Mouse (Mus musculus): ENCODE data around the gene Lima1. TPM values are rescaled to one million over a fixed set of nuclear protein-coding genes. Genes with fewer than 3 reads are reported as not detected.
"Not testable (repeated sequence)": the region's sequence is repeated elsewhere in the genome, so short reads cannot be mapped to it uniquely, and the experiment has no call there.

Lima1 gene
- polyA plus RNA-seq, 1 experiment from 2014 or later = 69.4 TPM

- ATAC-seq (ENCODE audit: insufficient number of reproducible peaks, insufficient read depth, low FRiP score, low read depth) = no peak
- Histone ChIP-seq H3K27ac (ENCODE audit: low read length) (no peak overlapping the region), H3K4me1 (ENCODE audit: control insufficient read depth, insufficient read depth, low read length) (no peaks in the 10 kb centered on the region), H3K4me3 (ENCODE audit: low read depth, low read length) (no peak overlapping the region), H3K9ac (replicated peaks; ENCODE audit: low read depth, low read length) (no peak overlapping the region), H3K9me3 (ENCODE audit: control insufficient read depth, low read depth, low read length) (no peaks in the 10 kb centered on the region), H3K27me3 (ENCODE audit: control insufficient read depth, insufficient read depth, low read length) (no peaks in the 10 kb centered on the region), H3K4me2 (replicated peaks; ENCODE audit: low read depth, low read length) (no peak overlapping the region), H3K36me3 (ENCODE audit: control insufficient read depth, insufficient read depth, low read length) (no peaks in the 10 kb centered on the region)
- 74% methylated on average over 8 of the region's 8 CpGs for WGBS
These were observed 48.9 kb downstream of the Lima1 start for GRCm38 (mm10) chr15:99826210-99826888.

GRCm38 (mm10) chr15:99825211-99825610, 50.0 kb downstream of the Lima1 start:
- 85% methylated on average over 3 of the region's 3 CpGs for WGBS
- no peak for ATAC-seq (ENCODE audit: insufficient number of reproducible peaks, insufficient read depth, low FRiP score, low read depth)
- H3K27me3 ChIP-seq (ENCODE audit: control insufficient read depth, insufficient read depth, low read length) = no peaks in the 10 kb centered on the region

GRCm38 (mm10) chr15:99823322-99823898, 51.8 kb downstream of the Lima1 start:
- no peak overlapping the region for H3K4me2 ChIP-seq (replicated peaks; ENCODE audit: low read depth, low read length)
- H3K4me1 ChIP-seq (ENCODE audit: control insufficient read depth, insufficient read depth, low read length) = 0 out of 2 replicates have a peak, but pooled peaks cover 3% of the 10 kb centered on the region
- H3K27ac ChIP-seq (ENCODE audit: low read length) = 0 out of 2 replicates have a peak overlapping the region, but pooled peaks have one; percentile 28
- no peak overlapping the region for H3K4me3 ChIP-seq (ENCODE audit: low read depth, low read length)
- ATAC-seq (ENCODE audit: insufficient number of reproducible peaks, insufficient read depth, low FRiP score, low read depth) = no peak; the same call in 1 of the 2 replicates
- no peak overlapping the region for H3K9ac ChIP-seq (replicated peaks; ENCODE audit: low read depth, low read length)
- H3K36me3 ChIP-seq (ENCODE audit: control insufficient read depth, insufficient read depth, low read length) = no peaks in the 10 kb centered on the region
- no peaks in the 10 kb centered on the region for H3K27me3 ChIP-seq (ENCODE audit: control insufficient read depth, insufficient read depth, low read length)
- H3K9me3 ChIP-seq (ENCODE audit: control insufficient read depth, low read depth, low read length) = no peaks in the 10 kb centered on the region
- 48% methylated on average over 8 of the region's 8 CpGs for WGBS

More at GRCm38 (mm10) chr15:99825211-99825610, 50.0 kb downstream of the Lima1 start:
- Histone ChIP-seq H3K36me3 (ENCODE audit: control insufficient read depth, insufficient read depth, low read length) (no peaks in the 10 kb centered on the region), H3K9ac (replicated peaks; ENCODE audit: low read depth, low read length) (no peak overlapping the region), H3K4me1 (ENCODE audit: control insufficient read depth, insufficient read depth, low read length) (0 out of 2 replicates have a peak, but pooled peaks cover 3% of the 10 kb centered on the region), H3K4me2 (replicated peaks; ENCODE audit: low read depth, low read length) (no peak overlapping the region), H3K9me3 (ENCODE audit: control insufficient read depth, low read depth, low read length) (no peaks in the 10 kb centered on the region), H3K27ac (ENCODE audit: low read length) (no peak overlapping the region), H3K4me3 (ENCODE audit: low read depth, low read length) (no peak overlapping the region)

GRCm38 (mm10) chr15:99822501-99822900, 52.8 kb downstream of the Lima1 start:
- H3K9me3 ChIP-seq (ENCODE audit: control insufficient read depth, low read depth, low read length); H3K27ac ChIP-seq (ENCODE audit: low read length); H3K27me3 ChIP-seq (ENCODE audit: control insufficient read depth, insufficient read depth, low read length); H3K4me2 ChIP-seq (replicated peaks; ENCODE audit: low read depth, low read length); ATAC-seq (ENCODE audit: insufficient number of reproducible peaks, insufficient read depth, low FRiP score, low read depth); H3K4me3 ChIP-seq (ENCODE audit: low read depth, low read length); H3K4me1 ChIP-seq (ENCODE audit: control insufficient read depth, insufficient read depth, low read length); H3K36me3 ChIP-seq (ENCODE audit: control insufficient read depth, insufficient read depth, low read length); H3K9ac ChIP-seq (replicated peaks; ENCODE audit: low read depth, low read length): not testable (repeated sequence)
- 83% methylated on average over 13 of the region's 13 CpGs for WGBS

GRCm38 (mm10) chr15:99819621-99820279, 55.5 kb downstream of the Lima1 start:
- H3K9me3 ChIP-seq (ENCODE audit: control insufficient read depth, low read depth, low read length) = no peaks in the 10 kb centered on the region
- H3K27ac ChIP-seq (ENCODE audit: low read length) = peak overlapping the region; percentile 98
- H3K36me3 ChIP-seq (ENCODE audit: control insufficient read depth, insufficient read depth, low read length) = peaks cover 7% of the 10 kb centered on the region; the same call in 1 of the 2 replicates
- no peak for ATAC-seq (ENCODE audit: insufficient number of reproducible peaks, insufficient read depth, low FRiP score, low read depth)
- peak overlapping the region; percentile 60 for H3K9ac ChIP-seq (replicated peaks; ENCODE audit: low read depth, low read length)
- 0 out of 2 replicates have a peak, but pooled peaks cover 3% of the 10 kb centered on the region for H3K4me1 ChIP-seq (ENCODE audit: control insufficient read depth, insufficient read depth, low read length)
- no peaks in the 10 kb centered on the region for H3K27me3 ChIP-seq (ENCODE audit: control insufficient read depth, insufficient read depth, low read length)
- H3K4me3 ChIP-seq (ENCODE audit: low read depth, low read length) = peak overlapping the region; percentile 48
- 31% methylated on average over 14 of the region's 14 CpGs for WGBS
- peak overlapping the region; percentile 68 for H3K4me2 ChIP-seq (replicated peaks; ENCODE audit: low read depth, low read length)

- 17% methylated on average over 6 of the region's 6 CpGs for WGBS
- ATAC-seq (ENCODE audit: insufficient number of reproducible peaks, insufficient read depth, low FRiP score, low read depth) = no peak
- Histone ChIP-seq H3K9me3 (ENCODE audit: control insufficient read depth, low read depth, low read length) (no peaks in the 10 kb centered on the region), H3K36me3 (ENCODE audit: control insufficient read depth, insufficient read depth, low read length) (peaks cover 7% of the 10 kb centered on the region; the same call in 1 of the 2 replicates), H3K4me2 (replicated peaks; ENCODE audit: low read depth, low read length) (peak overlapping the region; percentile 68), H3K4me1 (ENCODE audit: control insufficient read depth, insufficient read depth, low read length) (0 out of 2 replicates have a peak, but pooled peaks cover 3% of the 10 kb centered on the region), H3K9ac (replicated peaks; ENCODE audit: low read depth, low read length) (peak overlapping the region; percentile 60), H3K27ac (ENCODE audit: low read length) (peak overlapping the region; percentile 98), H3K27me3 (ENCODE audit: control insufficient read depth, insufficient read depth, low read length) (no peaks in the 10 kb centered on the region), H3K4me3 (ENCODE audit: low read depth, low read length) (peak overlapping the region; percentile 48)
These were observed 56.2 kb downstream of the Lima1 start for GRCm38 (mm10) chr15:99819109-99819440.

GRCm38 (mm10) chr15:99818321-99819108, 56.7 kb downstream of the Lima1 start:
- ATAC-seq (ENCODE audit: insufficient number of reproducible peaks, insufficient read depth, low FRiP score, low read depth) = peak; percentile 39
- peaks cover 11% of the 10 kb centered on the region; the same call in 1 of the 2 replicates for H3K36me3 ChIP-seq (ENCODE audit: control insufficient read depth, insufficient read depth, low read length)
- H3K4me1 ChIP-seq (ENCODE audit: control insufficient read depth, insufficient read depth, low read length) = 0 out of 2 replicates have a peak, but pooled peaks cover 3% of the 10 kb centered on the region

More at GRCm38 (mm10) chr15:99818321-99819108, 56.7 kb downstream of the Lima1 start:
- Histone ChIP-seq H3K27ac (ENCODE audit: low read length) (peak overlapping the region; percentile 98), H3K9ac (replicated peaks; ENCODE audit: low read depth, low read length) (peak overlapping the region; percentile 60), H3K9me3 (ENCODE audit: control insufficient read depth, low read depth, low read length) (no peaks in the 10 kb centered on the region), H3K4me3 (ENCODE audit: low read depth, low read length) (peak overlapping the region; percentile 48), H3K27me3 (ENCODE audit: control insufficient read depth, insufficient read depth, low read length) (no peaks in the 10 kb centered on the region), H3K4me2 (replicated peaks; ENCODE audit: low read depth, low read length) (peak overlapping the region; percentile 68)
- WGBS = 13% methylated on average over 13 of the region's 13 CpGs

Data from stomach, embryonic 14.5 days (tissue).